Mouse (Mus musculus) liver, adult 2 months (tissue): ENCODE data around the gene Ugt1a9.

ENCODE experiments used
- CTCF ChIP-seq: fragments of 200-500 bp; IDR thresholded peaks from 2 replicates; pipeline ENCODE4 v1.5.1; 2011; ENCODE audit warnings: low read depth, low read length, control low read depth
- POLR2A ChIP-seq: fragments of 200-500 bp; IDR thresholded peaks from 2 replicates; pipeline ENCODE4 v1.6.1; 2011; ENCODE audit warnings: low read length, control low read depth; ENCODE audit not compliant: insufficient read depth; ENCODE audit errors: extremely low read depth

GRCm38 (mm10) chr1:88258881-88259642 is 188.5 kb downstream of the Ugt1a9 start:
- TF ChIP-seq CTCF (no peak), POLR2A (no peak)
